Mouse (Mus musculus): ENCODE measurements around the gene Ift81. TPM values are rescaled to one million over a fixed set of nuclear protein-coding genes. Genes with fewer than 3 reads are reported as not detected.
"Not testable (repeated sequence)": the region's sequence is repeated elsewhere in the genome, so short reads cannot be mapped to it uniquely, and the experiment has no call there.

The Ift81 gene
- polyA plus RNA-seq, 1 experiment from 2014 or later, result 38.7 TPM

DNA sequence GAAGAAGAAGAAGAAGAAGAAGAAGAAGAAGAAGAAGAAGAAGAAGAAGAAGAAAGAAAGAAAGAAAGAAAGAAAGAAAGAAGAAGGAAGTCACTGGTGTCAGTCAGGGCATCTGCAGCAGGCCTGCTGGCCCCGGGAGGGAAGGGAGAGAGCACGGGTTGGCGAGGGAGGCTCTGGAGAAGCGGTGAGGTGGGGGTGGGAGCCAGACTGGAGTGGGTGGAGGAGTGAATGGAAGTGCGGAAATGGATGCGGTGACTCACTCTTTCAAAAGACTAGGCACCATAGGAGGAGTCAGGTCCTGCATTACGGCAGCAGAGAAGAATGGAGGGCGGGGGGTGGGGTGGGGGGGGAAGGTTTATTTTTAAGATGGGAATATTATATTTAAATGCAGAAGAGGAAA is 34.9 kb upstream of the Ift81 start:
- ATAC-seq (ENCODE audit: low read depth) (no peak), DNase-seq (ENCODE audit: low spot score) (no peak)
- 82% methylated on average over 8 of the region's 8 CpGs for WGBS
- Histone ChIP-seq H3K27ac (replicated peaks; ENCODE audit: low read depth, low read length) (no peak overlapping the region), H3K27me3 (replicated peaks; ENCODE audit: control insufficient read depth, insufficient read depth, low read length) (no peaks in the 10 kb centered on the region), H3K36me3 (ENCODE audit: control insufficient read depth, insufficient read depth, low read length) (no peaks in the 10 kb centered on the region), H3K4me2 (ENCODE audit: low read depth, low read length) (no peak overlapping the region), H3K4me1 (ENCODE audit: control insufficient read depth, insufficient read depth, low read length) (peaks cover 12% of the 10 kb centered on the region), H3K9me3 (ENCODE audit: control insufficient read depth, low read length) (no peaks in the 10 kb centered on the region), H3K9ac (ENCODE audit: low read depth, low read length) (no peak overlapping the region), H3K4me3 (ENCODE audit: low read depth, low read length) (no peak overlapping the region)

DNA sequence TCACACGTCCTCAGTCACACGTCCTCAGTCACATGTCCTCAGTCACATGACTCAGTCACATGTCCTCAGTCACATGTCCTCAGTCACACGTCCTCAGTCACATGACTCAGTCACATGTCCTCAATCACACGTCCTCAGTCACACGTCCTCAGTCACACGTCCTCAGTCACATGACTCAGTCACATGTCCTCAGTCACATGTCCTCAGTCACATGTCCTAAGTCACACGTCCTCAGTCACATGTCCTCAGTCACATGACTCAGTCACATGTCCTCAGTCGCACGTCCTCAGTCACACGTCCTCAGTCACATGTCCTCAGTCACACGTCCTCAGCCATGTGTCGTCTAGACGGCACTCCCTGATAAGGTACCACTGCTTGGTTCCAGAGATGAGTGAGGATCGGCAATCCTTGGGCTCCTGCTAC is 33.6 kb upstream of the Ift81 start:
- not testable (repeated sequence) for H3K4me3 ChIP-seq (ENCODE audit: low read depth, low read length)

DNA sequence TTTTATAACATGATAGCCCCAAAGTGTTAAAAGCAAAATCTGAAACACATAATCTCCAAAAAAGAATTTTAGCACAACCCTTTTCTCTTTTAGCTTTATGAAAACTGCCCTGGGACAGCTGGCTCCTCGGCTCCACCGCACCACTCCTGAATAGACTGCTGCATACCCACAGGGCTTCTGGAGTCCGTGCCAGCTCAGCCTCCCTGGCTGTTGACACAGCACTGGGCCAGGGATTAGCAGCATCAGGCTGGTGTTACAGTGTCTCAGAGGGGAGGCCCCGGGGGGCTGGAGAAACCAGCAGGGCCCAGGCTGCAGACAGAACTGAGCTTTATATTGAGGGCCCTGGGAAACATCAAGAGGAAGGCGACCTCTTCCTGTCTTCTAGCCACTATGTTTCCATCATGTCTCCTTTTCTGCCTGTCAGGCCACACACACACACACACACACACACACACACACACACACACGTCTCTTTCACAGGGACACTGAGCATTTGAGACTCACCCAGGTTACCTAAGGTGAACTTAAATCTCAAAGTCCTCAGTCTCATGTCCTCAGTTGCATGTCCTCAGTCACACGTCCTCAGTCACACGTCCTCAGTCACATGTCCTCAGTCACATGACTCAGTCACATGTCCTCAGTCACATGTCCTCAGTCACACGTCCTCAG is 33.1 kb upstream of the Ift81 start:
- Histone ChIP-seq H3K9ac (ENCODE audit: low read depth, low read length) (no peak overlapping the region), H3K4me1 (ENCODE audit: control insufficient read depth, insufficient read depth, low read length) (no peaks in the 10 kb centered on the region), H3K4me3 (ENCODE audit: low read depth, low read length) (no peak overlapping the region), H3K4me2 (ENCODE audit: low read depth, low read length) (no peak overlapping the region), H3K9me3 (ENCODE audit: control insufficient read depth, low read length) (no peaks in the 10 kb centered on the region), H3K27ac (replicated peaks; ENCODE audit: low read depth, low read length) (no peak overlapping the region), H3K27me3 (replicated peaks; ENCODE audit: control insufficient read depth, insufficient read depth, low read length) (no peaks in the 10 kb centered on the region), H3K36me3 (ENCODE audit: control insufficient read depth, insufficient read depth, low read length) (no peaks in the 10 kb centered on the region)
- peak; percentile 70 for DNase-seq (ENCODE audit: low spot score)
- 0 out of 2 replicates have a peak, but pooled peaks have one; percentile 76 for ATAC-seq (ENCODE audit: low read depth)
- 63% methylated on average over 8 of the region's 9 CpGs for WGBS

More for the DNA sequence above, 33.6 kb upstream of the Ift81 start:
- not testable (repeated sequence) for DNase-seq (ENCODE audit: low spot score); H3K9me3 ChIP-seq (ENCODE audit: control insufficient read depth, low read length); ATAC-seq (ENCODE audit: low read depth); H3K36me3 ChIP-seq (ENCODE audit: control insufficient read depth, insufficient read depth, low read length); H3K9ac ChIP-seq (ENCODE audit: low read depth, low read length); H3K27me3 ChIP-seq (replicated peaks; ENCODE audit: control insufficient read depth, insufficient read depth, low read length); H3K4me1 ChIP-seq (ENCODE audit: control insufficient read depth, insufficient read depth, low read length); H3K4me2 ChIP-seq (ENCODE audit: low read depth, low read length); H3K27ac ChIP-seq (replicated peaks; ENCODE audit: low read depth, low read length)
- 93% methylated on average over 14 of the region's 14 CpGs for WGBS

DNA sequence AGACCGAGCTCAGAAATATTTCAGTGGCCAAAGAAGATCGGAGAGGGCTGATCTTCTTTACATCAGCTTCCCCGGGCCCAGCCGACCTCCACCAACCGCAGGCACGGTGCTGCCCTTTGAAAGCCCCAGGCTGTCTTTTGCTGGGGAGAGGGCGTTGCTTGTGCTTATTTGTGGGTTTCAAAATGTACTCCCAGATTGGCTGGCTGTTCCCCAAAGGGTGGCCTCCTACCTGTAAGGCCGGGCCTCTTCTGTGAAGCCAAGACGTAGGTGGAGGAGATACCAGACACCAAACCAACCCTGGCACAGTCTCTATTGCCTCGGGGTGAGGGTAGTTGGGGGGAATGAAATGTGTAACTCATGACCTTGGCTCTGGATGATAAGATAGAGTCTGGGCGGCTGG is 31.7 kb upstream of the Ift81 start:
- H3K27me3 ChIP-seq (replicated peaks; ENCODE audit: control insufficient read depth, insufficient read depth, low read length), result no peaks in the 10 kb centered on the region
- no peak overlapping the region for H3K9ac ChIP-seq (ENCODE audit: low read depth, low read length)
- H3K4me1 ChIP-seq (ENCODE audit: control insufficient read depth, insufficient read depth, low read length), result no peaks in the 10 kb centered on the region
- ATAC-seq (ENCODE audit: low read depth) (no peak), DNase-seq (ENCODE audit: low spot score) (no peak)
- H3K36me3 ChIP-seq (ENCODE audit: control insufficient read depth, insufficient read depth, low read length), result no peaks in the 10 kb centered on the region
- no peak overlapping the region for H3K4me2 ChIP-seq (ENCODE audit: low read depth, low read length)
- WGBS, result 81% methylated on average over 11 of the region's 11 CpGs
- no peak overlapping the region for H3K4me3 ChIP-seq (ENCODE audit: low read depth, low read length)
- H3K27ac ChIP-seq (replicated peaks; ENCODE audit: low read depth, low read length), result no peak overlapping the region
- H3K9me3 ChIP-seq (ENCODE audit: control insufficient read depth, low read length), result no peaks in the 10 kb centered on the region

DNA sequence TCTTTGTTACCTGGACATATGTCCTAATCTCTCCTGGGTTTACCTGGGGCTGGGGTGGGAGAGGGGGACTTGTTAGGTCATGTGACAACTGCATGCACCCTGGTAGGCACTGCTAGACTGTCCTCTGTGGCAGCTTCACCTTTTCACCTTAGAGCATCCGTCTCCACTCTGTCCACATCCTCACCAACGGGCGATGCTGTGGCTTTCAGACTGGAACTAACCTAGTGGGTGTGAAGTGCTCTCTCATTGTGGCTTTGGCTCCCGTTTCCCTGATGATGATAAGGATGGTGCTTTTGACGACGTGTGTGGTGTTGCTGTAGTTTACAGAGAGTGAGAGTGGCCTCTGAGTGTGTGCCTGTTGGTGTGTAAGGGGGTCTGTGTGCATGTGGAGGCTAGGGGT is 31.0 kb upstream of the Ift81 start:
- Histone ChIP-seq H3K4me2 (ENCODE audit: low read depth, low read length) (no peak overlapping the region), H3K27me3 (replicated peaks; ENCODE audit: control insufficient read depth, insufficient read depth, low read length) (no peaks in the 10 kb centered on the region), H3K9ac (ENCODE audit: low read depth, low read length) (no peak overlapping the region), H3K9me3 (ENCODE audit: control insufficient read depth, low read length) (no peaks in the 10 kb centered on the region), H3K27ac (replicated peaks; ENCODE audit: low read depth, low read length) (no peak overlapping the region), H3K36me3 (ENCODE audit: control insufficient read depth, insufficient read depth, low read length) (no peaks in the 10 kb centered on the region), H3K4me3 (ENCODE audit: low read depth, low read length) (no peak overlapping the region), H3K4me1 (ENCODE audit: control insufficient read depth, insufficient read depth, low read length) (no peaks in the 10 kb centered on the region)
- 88% methylated on average over 6 of the region's 6 CpGs for WGBS
- no peak for DNase-seq (ENCODE audit: low spot score)
- ATAC-seq (ENCODE audit: low read depth), result no peak

DNA sequence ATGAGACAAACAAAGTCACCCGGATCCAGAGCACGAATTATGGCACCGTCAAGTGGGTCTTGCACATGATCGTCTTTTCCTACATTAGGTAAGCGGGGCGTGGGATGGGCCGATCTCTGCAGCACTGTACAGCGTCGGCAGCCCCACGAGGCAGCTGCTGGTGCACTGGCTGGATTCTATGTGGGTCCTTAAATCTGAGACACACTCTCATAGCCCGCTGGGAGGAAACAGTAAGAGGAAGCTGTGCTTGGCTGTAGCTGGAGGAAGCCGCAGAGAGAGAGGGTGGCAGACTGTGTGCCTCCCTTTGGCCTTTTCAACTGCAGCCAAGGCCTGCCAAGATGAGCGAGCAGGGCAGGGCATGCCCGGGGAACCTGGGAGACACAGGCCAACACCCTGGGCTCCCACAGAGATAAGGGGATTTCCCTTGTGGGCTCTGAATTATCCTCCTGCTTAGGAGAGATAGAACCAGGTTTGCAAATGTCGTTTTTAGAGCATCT is 29.8 kb upstream of the Ift81 start:
- ATAC-seq (ENCODE audit: low read depth), result no peak
- H3K27me3 ChIP-seq (replicated peaks; ENCODE audit: control insufficient read depth, insufficient read depth, low read length), result no peaks in the 10 kb centered on the region

DNA sequence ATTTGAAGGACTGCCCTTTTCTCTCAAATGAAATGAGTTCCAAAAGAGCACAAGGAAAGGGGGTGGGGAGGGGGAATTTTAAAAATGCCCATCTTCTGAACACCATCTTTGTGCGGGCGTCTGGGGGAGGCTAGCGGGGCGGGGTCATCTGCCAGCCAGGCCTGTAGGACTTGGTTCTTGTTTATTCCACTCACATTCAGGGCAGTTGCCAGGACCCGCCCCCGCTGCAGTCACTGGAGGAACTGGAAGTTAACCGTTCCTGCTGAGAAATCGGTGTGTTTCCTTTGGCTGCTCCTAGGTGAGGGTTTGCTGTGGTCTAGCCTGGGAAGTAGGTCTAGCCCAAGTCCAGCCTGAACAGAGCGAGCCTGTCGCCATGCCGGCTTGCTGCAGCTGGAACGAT is 29.4 kb upstream of the Ift81 start, which contains the start of gene P2rx7:
P2rx7 (plus strand) TSS at position 211 of the 400 bp plus-strand sequence.
- peak within 1 kb of the TSS; percentile 18; the same call in 1 of the 2 replicates for H3K4me2 ChIP-seq (ENCODE audit: low read depth, low read length)
- no peak within 1 kb of the TSS; the same call in 1 of the 2 replicates for H3K27ac ChIP-seq (replicated peaks; ENCODE audit: low read depth, low read length)
- H3K4me3 ChIP-seq (ENCODE audit: low read depth, low read length), result no peak within 1 kb of the TSS
- H3K36me3 ChIP-seq (ENCODE audit: control insufficient read depth, insufficient read depth, low read length), result no peaks in the 10 kb centered on the region
- H3K9ac ChIP-seq (ENCODE audit: low read depth, low read length), result no peak within 1 kb of the TSS
- H3K9me3 ChIP-seq (ENCODE audit: control insufficient read depth, low read length), result no peaks in the 10 kb centered on the region
- 69% methylated on average over 12 of the region's 12 CpGs for WGBS
- no peaks in the 10 kb centered on the region for H3K27me3 ChIP-seq (replicated peaks; ENCODE audit: control insufficient read depth, insufficient read depth, low read length)
- no peaks in the 10 kb centered on the region for H3K4me1 ChIP-seq (ENCODE audit: control insufficient read depth, insufficient read depth, low read length)
- DNase-seq (ENCODE audit: low spot score) (peak; percentile 23), ATAC-seq (ENCODE audit: low read depth) (no peak)

More for the DNA sequence above, 29.8 kb upstream of the Ift81 start:
- Histone ChIP-seq H3K4me2 (ENCODE audit: low read depth, low read length) (peak overlapping the region; percentile 18; the same call in 1 of the 2 replicates), H3K4me1 (ENCODE audit: control insufficient read depth, insufficient read depth, low read length) (no peaks in the 10 kb centered on the region), H3K9ac (ENCODE audit: low read depth, low read length) (no peak overlapping the region), H3K27ac (replicated peaks; ENCODE audit: low read depth, low read length) (no peak overlapping the region; the same call in 1 of the 2 replicates), H3K36me3 (ENCODE audit: control insufficient read depth, insufficient read depth, low read length) (no peaks in the 10 kb centered on the region), H3K4me3 (ENCODE audit: low read depth, low read length) (no peak overlapping the region), H3K9me3 (ENCODE audit: control insufficient read depth, low read length) (no peaks in the 10 kb centered on the region)
- 80% methylated on average over 15 of the region's 15 CpGs for WGBS
- DNase-seq (ENCODE audit: low spot score), result no peak

DNA sequence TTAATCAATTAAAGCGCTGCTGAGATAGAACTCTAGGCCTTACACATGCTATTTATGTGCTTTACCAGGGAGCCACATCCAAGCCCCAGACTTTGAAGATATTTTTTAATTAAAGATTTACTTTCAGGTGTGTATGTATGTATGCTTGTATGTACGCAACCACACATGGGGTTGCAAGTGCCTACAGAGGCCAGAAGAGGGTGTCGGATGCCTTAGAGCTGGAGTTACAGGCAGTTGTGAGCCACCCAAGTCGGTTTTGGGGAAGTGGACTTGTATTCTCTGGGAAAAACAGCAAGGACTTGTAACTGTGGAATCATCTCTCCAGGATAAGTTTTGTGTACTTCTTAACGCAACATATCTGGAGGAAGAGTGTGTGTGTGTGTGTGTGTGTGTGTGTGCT is 25.7 kb upstream of the Ift81 start:
- Histone ChIP-seq H3K4me1 (ENCODE audit: control insufficient read depth, insufficient read depth, low read length) (peaks cover 7% of the 10 kb centered on the region; the same call in 1 of the 2 replicates), H3K36me3 (ENCODE audit: control insufficient read depth, insufficient read depth, low read length) (no peaks in the 10 kb centered on the region), H3K4me3 (ENCODE audit: low read depth, low read length) (no peak overlapping the region), H3K27me3 (replicated peaks; ENCODE audit: control insufficient read depth, insufficient read depth, low read length) (no peaks in the 10 kb centered on the region), H3K4me2 (ENCODE audit: low read depth, low read length) (no peak overlapping the region), H3K9me3 (ENCODE audit: control insufficient read depth, low read length) (no peaks in the 10 kb centered on the region), H3K27ac (replicated peaks; ENCODE audit: low read depth, low read length) (no peak overlapping the region), H3K9ac (ENCODE audit: low read depth, low read length) (no peak overlapping the region)
- no peak for DNase-seq (ENCODE audit: low spot score)
- WGBS, result 86% methylated on average over 5 of the region's 5 CpGs
- no peak for ATAC-seq (ENCODE audit: low read depth)

DNA sequence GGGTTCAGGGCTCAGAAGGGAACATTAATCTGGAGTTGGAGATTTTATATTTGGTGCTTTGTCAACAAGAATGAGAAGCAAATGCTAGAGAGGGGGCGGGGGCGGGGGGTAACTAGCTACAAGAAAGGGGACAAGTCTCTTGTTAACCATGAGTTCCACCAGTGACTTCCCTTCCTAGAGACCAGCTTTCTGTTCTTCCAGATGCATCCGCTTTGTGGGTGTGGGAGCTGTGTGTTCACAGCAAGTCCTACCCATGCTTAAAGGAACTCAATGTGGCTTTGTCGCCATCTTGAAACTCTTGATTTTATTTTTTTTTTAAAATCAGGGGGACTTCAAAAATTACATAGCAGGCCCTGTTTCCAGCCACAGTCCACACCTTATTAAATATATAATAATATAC is 25.2 kb upstream of the Ift81 start:
- no peak for ATAC-seq (ENCODE audit: low read depth)
- DNase-seq (ENCODE audit: low spot score), result no peak
- Histone ChIP-seq H3K9ac (ENCODE audit: low read depth, low read length) (no peak overlapping the region), H3K27me3 (replicated peaks; ENCODE audit: control insufficient read depth, insufficient read depth, low read length) (no peaks in the 10 kb centered on the region), H3K36me3 (ENCODE audit: control insufficient read depth, insufficient read depth, low read length) (no peaks in the 10 kb centered on the region), H3K4me1 (ENCODE audit: control insufficient read depth, insufficient read depth, low read length) (peaks cover 7% of the 10 kb centered on the region; the same call in 1 of the 2 replicates), H3K4me3 (ENCODE audit: low read depth, low read length) (no peak overlapping the region), H3K9me3 (ENCODE audit: control insufficient read depth, low read length) (no peaks in the 10 kb centered on the region), H3K27ac (replicated peaks; ENCODE audit: low read depth, low read length) (no peak overlapping the region), H3K4me2 (ENCODE audit: low read depth, low read length) (no peak overlapping the region)
- 96% methylated on average over 4 of the region's 4 CpGs for WGBS

All from embryonic facial prominence, embryonic 14.5 days (tissue).